Mouse (Mus musculus) embryonic facial prominence, embryonic 11.5 days (tissue): ENCODE results near the gene Mrs2. TPM values are rescaled to one million over a fixed set of nuclear protein-coding genes. Genes with fewer than 3 reads are reported as not detected.

Experiments
- ATAC-seq: fragments of 200-750 bp; cut with Nextera tagmentation; replicated peaks from 2 replicates; pipeline ENCODE4 v1.8.0; 2017; ENCODE audit warnings: low read depth; ENCODE audit not compliant: insufficient number of reproducible peaks, low FRiP score, low TSS enrichment
- DNase-seq: peaks from one replicate; pipeline ENCODE4 v3.0.0-alpha.2; 2015; ENCODE audit warnings: low spot score
- H3K27ac ChIP-seq: fragments of 300-500 bp; sonication (generic); replicated peaks from 2 replicates; pipeline ENCODE4 v1.5.1; 2014; ENCODE audit warnings: mild to moderate bottlenecking, low read depth, low read length, control low read depth
- H3K27me3 ChIP-seq: fragments of 300-500 bp; sonication (generic); 2 replicates; pipeline ENCODE4 v1.6.1; 2014; ENCODE audit warnings: mild to moderate bottlenecking, low read length, moderate library complexity, mixed read lengths; ENCODE audit not compliant: control insufficient read depth, insufficient read depth
- H3K36me3 ChIP-seq: fragments of 300-500 bp; sonication (generic); replicated peaks from 2 replicates; pipeline ENCODE4 v1.6.1; 2014; ENCODE audit warnings: low read depth, mild to moderate bottlenecking, low read length, moderate library complexity, mixed read lengths; ENCODE audit not compliant: control insufficient read depth, insufficient read depth
- H3K4me1 ChIP-seq: fragments of 300-500 bp; sonication (generic); 2 replicates; pipeline ENCODE4 v1.6.1; 2014; ENCODE audit warnings: low read length, mixed read lengths; ENCODE audit not compliant: control insufficient read depth, insufficient read depth
- H3K4me2 ChIP-seq: fragments of 300-500 bp; sonication (generic); 2 replicates; pipeline ENCODE4 v1.6.1; 2014; ENCODE audit warnings: low read depth, mild to moderate bottlenecking, control low read depth, low read length, moderate library complexity
- H3K4me3 ChIP-seq: fragments of 300-500 bp; sonication (generic); 2 replicates; pipeline ENCODE4 v1.5.1; 2014; ENCODE audit warnings: low read depth, low read length, control low read depth
- H3K9ac ChIP-seq: fragments of 300-500 bp; sonication (generic); replicated peaks from 2 replicates; pipeline ENCODE4 v1.6.1; 2014; ENCODE audit warnings: mild to moderate bottlenecking, control low read depth, low read length
- H3K9me3 ChIP-seq: fragments of 300-500 bp; sonication (generic); replicated peaks from 2 replicates; pipeline ENCODE4 v1.6.1; 2016; ENCODE audit warnings: mild to moderate bottlenecking, low read length, inconsistent platforms, mixed read lengths; ENCODE audit not compliant: control insufficient read depth
- WGBS: fragments of 180-500 bp; shearing (Covaris S2); extraction: QIAGEN DNeasy Blood & Tissue Kit; methylation state at CpG from one replicate; pipeline ENCODE4 v1.1.7; 2014; 5-methylcytosine and 5-hydroxymethylcytosine counted together
- polyA plus RNA-seq: library from polyadenylated mRNA; unstranded; fragments of >200 nt; fragmentation: Nextera tagmentation; extraction: Ambion mirVana; gene quantifications from 2 replicates; pipeline ENCODE4 v1.2.1, GENCODE M21; 2014

Gene Mrs2
- polyA plus RNA-seq, 1 experiment from 2014 or later = 29.2 TPM

GRCm38 (mm10) chr13:24939472-24939871 is 80.7 kb downstream of the Mrs2 start:
- Histone ChIP-seq H3K4me2 (no peak overlapping the region), H3K9me3 (no peaks in the 10 kb centered on the region), H3K27ac (no peak overlapping the region), H3K36me3 (no peaks in the 10 kb centered on the region), H3K4me3 (no peak overlapping the region), H3K27me3 (no peaks in the 10 kb centered on the region; the same call in 1 of the 2 replicates), H3K4me1 (no peaks in the 10 kb centered on the region), H3K9ac (no peak overlapping the region)
- ATAC-seq (no peak), DNase-seq (no peak)
- 88% methylated on average over 9 of the region's 9 CpGs for WGBS

- Histone ChIP-seq H3K36me3 (no peaks in the 10 kb centered on the region), H3K4me1 (no peaks in the 10 kb centered on the region), H3K4me2 (no peak overlapping the region), H3K4me3 (no peak overlapping the region), H3K27me3 (no peaks in the 10 kb centered on the region; the same call in 1 of the 2 replicates), H3K9me3 (no peaks in the 10 kb centered on the region), H3K9ac (no peak overlapping the region), H3K27ac (no peak overlapping the region)
- DNase-seq = peak; percentile 79
- ATAC-seq = no peak
- 30% methylated on average over 9 of the region's 9 CpGs for WGBS
Measured at GRCm38 (mm10) chr13:24938683-24939082, 81.5 kb downstream of the Mrs2 start.

GRCm38 (mm10) chr13:24937839-24938166 is 82.4 kb downstream of the Mrs2 start:
- no peaks in the 10 kb centered on the region for H3K36me3 ChIP-seq
- H3K9me3 ChIP-seq = no peaks in the 10 kb centered on the region
- peak overlapping the region; percentile 79 for H3K4me3 ChIP-seq
- ATAC-seq (no peak), DNase-seq (no peak)
- H3K4me2 ChIP-seq = peak overlapping the region; percentile 86
- H3K27ac ChIP-seq = no peak overlapping the region
- peak overlapping the region; percentile 90 for H3K9ac ChIP-seq
- H3K4me1 ChIP-seq = no peaks in the 10 kb centered on the region
- 22% methylated on average over 12 of the region's 12 CpGs for WGBS
- H3K27me3 ChIP-seq = no peaks in the 10 kb centered on the region; the same call in 1 of the 2 replicates

Other genes starting within 250 kb of the Mrs2 start
- gene BC005537, start 218.7 kb downstream of the Mrs2 start, polyA plus RNA-seq = 21.0 and 21.2 TPM in 2 replicates
- gene Acot13, start 188.8 kb downstream of the Mrs2 start, polyA plus RNA-seq = 71.0 and 72.3 TPM in 2 replicates
- gene Tdp2, start 188.7 kb downstream of the Mrs2 start, polyA plus RNA-seq = 75.9 and 83.7 TPM in 2 replicates
- 0.22 and 0.34 TPM in 2 replicates for gene D130043K22Rik, start 175.2 kb downstream of the Mrs2 start, polyA plus RNA-seq
- 7.5 and 7.8 TPM in 2 replicates for gene Aldh5a1, start 82.7 kb downstream of the Mrs2 start, polyA plus RNA-seq
- gene Gpld1, start 77.2 kb downstream of the Mrs2 start, polyA plus RNA-seq = 0.49 and 0.57 TPM in 2 replicates
- 1.7 and 1.9 TPM in 2 replicates for gene Dcdc2a, start 35.6 kb upstream of the Mrs2 start, polyA plus RNA-seq